Mouse (Mus musculus) forelimb bud, embryonic 11.5 days (tissue): ENCODE data around the gene Cadps.

Source experiments
- DNase-seq: peaks from one replicate; pipeline ENCODE4 v3.0.0-alpha.2; 2012; ENCODE audit warnings: low read depth, low spot score

Cadps gene

DNA sequence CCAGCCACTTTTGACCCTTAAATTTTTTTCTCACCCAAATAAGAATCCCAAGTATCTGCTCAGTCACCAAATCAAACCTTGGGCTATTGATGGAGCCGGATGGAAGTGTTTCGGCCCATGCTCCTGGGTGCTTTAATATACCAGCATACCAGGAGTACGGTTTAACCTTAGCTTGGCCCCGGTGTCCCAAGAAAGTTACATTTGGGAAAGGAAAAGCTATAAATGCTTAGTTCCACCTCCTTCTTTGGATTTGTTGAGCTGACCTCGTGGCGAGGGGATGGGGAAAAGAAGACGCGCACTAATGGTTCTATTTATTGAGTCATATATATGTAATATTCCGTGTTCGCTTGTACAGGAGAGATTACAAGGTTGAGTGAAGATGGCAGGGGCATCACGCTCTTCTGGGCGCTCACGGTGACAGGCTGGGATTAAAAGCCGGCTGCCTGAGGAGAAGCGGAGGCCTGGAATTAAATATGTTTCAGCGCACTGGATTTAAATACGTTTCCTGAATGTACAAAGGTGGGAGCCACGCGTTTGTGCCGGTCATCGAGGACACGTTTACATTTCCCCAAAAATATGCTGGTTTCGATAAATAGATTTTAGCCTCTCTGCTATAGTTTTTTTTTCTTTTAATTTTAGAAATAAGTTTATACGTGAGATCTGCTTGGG lies 481.0 kb downstream of the Cadps start:
- DNase-seq = no peak

DNA sequence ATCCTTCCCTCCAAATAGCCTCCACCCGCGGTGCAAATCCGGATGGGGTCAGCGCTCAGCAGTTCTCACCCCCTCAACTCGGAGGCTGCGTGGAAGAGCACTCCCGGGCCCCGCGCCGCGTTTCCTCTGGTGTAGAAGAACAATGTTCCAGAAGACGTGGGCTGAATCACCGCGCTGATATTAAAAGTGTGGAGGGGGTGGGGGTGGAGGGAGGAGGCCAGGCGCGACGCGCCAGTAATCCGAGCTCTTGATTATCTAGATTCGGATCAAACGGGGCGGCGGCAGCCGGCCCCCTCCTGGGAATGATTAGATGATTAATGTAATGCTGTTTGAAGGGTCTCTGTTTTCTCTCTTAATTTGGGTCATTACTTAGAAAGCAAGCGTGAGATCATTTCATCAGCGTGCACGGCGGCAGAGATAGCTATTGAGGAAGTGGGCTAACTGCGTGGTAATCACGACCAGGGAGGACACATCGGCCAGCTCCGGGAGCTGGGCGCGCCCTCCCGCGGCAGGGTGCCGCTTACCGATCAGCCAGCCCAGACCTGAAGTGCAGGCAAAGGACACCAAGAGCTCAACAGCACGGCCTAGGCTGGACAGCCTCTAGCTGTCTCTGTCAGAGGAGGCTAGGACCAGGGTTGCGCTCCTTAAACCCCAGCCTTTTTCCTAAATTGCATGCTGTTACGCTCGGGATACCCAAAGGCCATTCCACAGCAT lies 481.6 kb downstream of the Cadps start:
- DNase-seq = no peak

DNA sequence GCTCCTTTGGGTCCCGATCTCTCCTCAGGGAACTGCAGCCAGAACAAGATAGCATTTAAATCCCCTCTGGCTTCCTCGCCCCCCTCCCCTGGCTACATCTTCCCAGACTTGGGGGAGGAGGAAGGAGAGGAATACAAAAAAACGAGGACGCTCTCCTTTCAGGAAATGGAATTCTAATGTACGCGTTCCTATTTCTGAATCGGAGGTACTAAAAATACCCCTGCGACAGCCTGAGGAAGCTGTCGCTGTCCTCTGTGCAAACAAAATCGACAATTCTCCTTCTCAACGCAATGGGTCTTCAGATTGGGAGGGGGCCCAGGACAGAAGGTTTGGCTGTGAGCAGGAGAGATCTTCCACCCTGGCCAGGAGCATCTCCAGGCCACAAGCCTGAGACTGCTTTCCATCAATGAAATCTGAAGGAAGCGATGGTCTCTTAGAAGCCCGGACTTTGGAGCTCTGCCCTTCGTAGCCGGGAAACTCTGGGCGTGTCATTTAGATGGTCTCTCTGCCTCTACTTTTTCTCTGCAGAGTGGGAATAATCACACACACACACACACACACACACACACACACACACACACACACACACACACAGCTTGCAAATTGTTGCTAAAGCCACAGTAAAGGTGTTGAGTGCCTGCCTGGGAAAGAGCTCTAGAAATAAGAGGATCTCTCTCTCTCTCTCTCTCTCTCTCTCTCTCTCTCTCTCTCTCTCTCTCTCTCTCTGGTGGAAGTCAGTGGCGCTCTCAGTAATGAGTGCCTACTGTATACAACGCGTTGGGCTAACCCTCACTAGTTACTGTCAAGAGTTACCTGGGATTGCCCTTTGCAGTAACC lies 482.4 kb downstream of the Cadps start:
- no peak for DNase-seq

DNA sequence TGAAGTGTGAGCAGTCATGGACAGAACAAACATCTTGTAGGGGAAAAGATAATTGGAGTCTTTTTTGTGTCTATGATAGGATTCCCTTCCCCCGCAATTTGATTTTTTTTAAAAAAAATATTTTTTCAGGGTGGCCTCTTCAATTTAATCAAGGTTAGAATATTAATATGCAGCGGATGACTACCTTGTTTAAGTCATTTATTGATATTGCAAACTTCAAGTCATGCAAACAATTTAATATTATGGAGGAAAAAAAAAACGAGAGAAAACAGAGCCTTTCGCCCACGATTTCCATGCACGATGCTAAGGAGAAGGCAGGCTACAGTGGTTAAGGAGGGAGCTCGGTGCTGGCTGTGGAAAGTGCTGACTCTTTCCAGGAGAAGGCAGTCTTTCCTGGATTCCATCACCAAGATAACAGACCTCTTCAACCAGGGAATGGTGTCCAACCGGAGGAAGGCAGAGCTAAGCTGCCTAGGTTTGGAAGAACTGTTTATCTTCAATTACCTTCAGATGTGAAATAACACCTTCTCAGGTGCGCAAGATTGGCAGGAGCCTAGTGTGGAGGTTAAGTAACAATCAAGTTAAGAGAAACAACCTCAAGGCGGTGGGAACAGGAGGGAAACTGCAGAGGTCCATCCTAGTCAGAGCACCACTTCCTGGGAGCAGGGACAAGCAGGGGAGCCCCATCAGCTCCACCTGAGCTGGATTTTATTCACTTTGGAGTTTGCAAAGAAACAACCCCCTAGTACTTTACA lies 483.9 kb downstream of the Cadps start:
- no peak for DNase-seq

DNA sequence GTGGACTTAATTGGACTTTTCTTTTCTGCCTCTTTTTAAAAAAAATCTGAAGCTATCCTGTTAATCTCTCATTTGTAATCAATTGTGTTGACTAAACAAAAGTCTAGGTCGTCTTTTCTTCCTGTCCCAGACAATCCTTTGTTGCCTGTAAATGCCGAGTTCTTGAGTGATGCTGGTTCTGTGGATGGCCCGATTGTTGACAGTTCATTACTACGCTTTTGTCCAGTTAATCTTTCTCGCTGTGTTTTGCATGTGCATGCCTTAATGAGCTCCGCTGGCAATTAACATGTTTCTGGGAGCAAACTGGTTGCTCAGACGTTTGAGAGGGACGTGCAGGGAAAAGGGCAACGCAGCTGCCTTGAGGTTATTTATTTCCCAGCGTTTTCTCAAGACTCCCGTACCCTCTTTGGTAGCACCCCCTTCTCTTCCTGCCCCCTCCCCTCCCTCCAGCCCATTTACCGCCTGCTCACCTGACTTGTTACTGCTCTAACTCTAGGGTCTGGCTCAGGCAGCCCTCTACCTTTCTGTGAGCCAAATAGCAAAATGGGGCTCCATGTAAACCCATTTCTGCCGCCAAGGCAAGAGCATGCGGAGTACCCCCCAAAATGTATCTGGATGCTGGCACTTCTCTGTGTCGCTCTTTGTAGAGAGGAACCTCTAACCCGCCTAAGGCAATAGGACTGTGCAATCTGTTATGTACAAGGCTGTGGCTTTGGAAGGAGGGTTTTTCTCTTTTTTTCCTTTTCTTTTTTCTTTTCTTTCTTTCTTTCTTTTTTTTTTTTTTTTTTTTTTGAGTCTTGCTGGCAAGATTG lies 484.7 kb downstream of the Cadps start:
- no peak for DNase-seq

DNA sequence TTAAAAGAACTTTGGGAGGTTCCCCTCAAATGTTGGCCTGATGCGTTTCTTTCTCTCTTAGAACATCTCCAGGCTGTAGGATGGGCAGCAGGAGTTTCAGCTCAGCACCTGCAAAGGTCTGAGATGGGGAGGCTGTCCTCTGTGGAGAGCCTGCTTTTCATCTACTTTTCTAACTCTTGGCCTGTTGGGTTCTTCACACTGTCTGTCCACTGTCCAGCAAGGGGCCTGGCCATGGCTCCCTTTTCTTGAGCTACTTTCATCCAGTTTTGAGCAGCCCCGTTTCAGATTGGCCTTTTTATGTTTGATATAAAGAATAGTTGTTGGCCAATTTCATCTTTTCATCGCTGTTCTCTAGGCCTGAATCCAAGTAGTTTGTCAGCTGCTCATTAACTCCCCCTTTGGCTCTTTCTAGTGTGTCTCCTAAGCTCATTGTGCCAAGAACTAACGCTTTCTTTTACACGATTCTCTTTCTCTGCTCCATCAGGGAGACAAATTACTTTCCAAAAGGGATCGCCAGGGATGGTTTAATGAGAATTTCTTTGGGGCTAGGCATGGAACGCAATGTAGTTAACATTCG lies 485.4 kb downstream of the Cadps start:
- no peak for DNase-seq

DNA sequence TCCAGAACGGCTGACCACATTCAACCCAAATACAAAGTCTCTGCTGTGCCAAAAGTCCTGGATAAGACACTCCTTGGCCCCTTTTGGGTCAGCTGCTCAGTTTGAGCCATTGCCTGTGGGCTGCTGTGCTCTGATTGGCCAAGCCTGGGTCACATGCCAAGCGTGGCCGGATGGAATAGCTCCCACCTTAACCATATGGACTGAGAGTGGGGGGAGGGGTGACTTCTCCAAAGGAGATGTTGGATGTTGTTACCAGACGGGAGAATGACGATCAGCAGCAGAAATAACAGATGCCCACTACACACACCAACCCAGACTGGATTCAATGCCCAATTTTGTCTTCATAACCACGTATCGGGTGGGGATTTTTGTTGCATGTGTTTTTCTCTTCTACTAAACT lies 488.0 kb downstream of the Cadps start:
- DNase-seq = no peak

DNA sequence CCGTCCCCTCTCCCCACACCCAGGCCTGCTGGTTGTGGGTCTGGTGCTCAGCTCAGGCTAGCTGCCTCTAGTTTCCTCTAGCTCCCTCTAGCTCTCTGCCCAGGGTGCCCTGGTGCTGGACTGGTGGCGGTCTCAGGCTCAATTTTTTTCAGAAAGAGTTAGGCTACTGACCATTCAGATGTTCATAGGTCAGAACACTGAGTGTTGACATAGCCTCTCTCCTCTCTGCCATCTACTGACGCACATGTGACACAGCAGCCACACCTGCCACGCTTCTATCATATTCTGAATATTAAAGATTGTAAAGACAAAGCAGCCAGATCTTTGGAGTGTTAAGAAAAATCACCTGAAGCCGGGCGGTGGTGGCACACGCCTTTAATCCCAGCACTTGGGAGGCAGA lies 489.3 kb downstream of the Cadps start:
- DNase-seq = no peak
